Mouse (Mus musculus): ENCODE measurements around the gene Klk1b5. TPM values are rescaled to one million over a fixed set of nuclear protein-coding genes. Genes with fewer than 3 reads are reported as not detected.

The Klk1b5 gene
- total RNA-seq, 4 experiments from 2014 or later: not detected

GRCm38 (mm10) chr7:44254930-44255329 lies 39.2 kb downstream of the Klk1b5 start:
- no peak for DNase-seq

- no peak for DNase-seq
Observed at GRCm38 (mm10) chr7:44257278-44257677, 41.5 kb downstream of the Klk1b5 start, which contains the start of gene Acp4. Acp4 (minus strand) TSS chr7:44257378.

GRCm38 (mm10) chr7:44260410-44260809 lies 44.7 kb downstream of the Klk1b5 start:
- DNase-seq: no peak

GRCm38 (mm10) chr7:44261147-44261546 lies 45.4 kb downstream of the Klk1b5 start, which contains the start of gene Gm15517:
Gm15517 (plus strand) TSS chr7:44261447.
- no peak for DNase-seq

GRCm38 (mm10) chr7:44262791-44263643 lies 47.3 kb downstream of the Klk1b5 start:
- peak; percentile 82 for DNase-seq

- no peak for DNase-seq
Observed at GRCm38 (mm10) chr7:44268117-44268516, 52.4 kb downstream of the Klk1b5 start.

- DNase-seq: no peak
Observed at GRCm38 (mm10) chr7:44269397-44269796, 53.7 kb downstream of the Klk1b5 start.

Other genes with a start within 250 kb of the Klk1b5 start
- not detected for gene Klk1b1, start 249.2 kb upstream of the Klk1b5 start, total RNA-seq (2022)
- under 1 TPM in 1 of 4 experiments, not detected in 3; 0.35 TPM for gene Klk1b9, start 239.9 kb upstream of the Klk1b5 start, total RNA-seq (2022)
- not detected for gene Klk1b11, start 220.1 kb upstream of the Klk1b5 start, total RNA-seq (2022)
- not detected for gene Klk1b26, start 203.8 kb upstream of the Klk1b5 start, total RNA-seq (2022)
- not detected for gene Klk1b27, start 163.7 kb upstream of the Klk1b5 start, total RNA-seq (2022)
- 1 to 10 TPM in 1 of 4 experiments, not detected in 3; 1.1 TPM for gene Klk1b21, start 113.6 kb upstream of the Klk1b5 start, total RNA-seq (2022)
- gene Klk1b22, start 103.3 kb upstream of the Klk1b5 start, total RNA-seq (2022): not detected
- not detected for gene Klk1b16, start 79.2 kb upstream of the Klk1b5 start, total RNA-seq (2022)
- under 1 TPM in 2 of 4 experiments, not detected in 2; 0.29 to 0.91 TPM for gene Klk1b24, start 27.7 kb upstream of the Klk1b5 start, total RNA-seq (2022)
- not detected for gene Klk1b3, start 17.8 kb upstream of the Klk1b5 start, total RNA-seq (2022)
- gene Klk1b4, start 8.5 kb upstream of the Klk1b5 start, total RNA-seq (2022): not detected
- gene Klk1, start 9.4 kb downstream of the Klk1b5 start, total RNA-seq (2022): 1 to 10 TPM in 1 of 4 experiments, under 1 TPM in 2, not detected in 1; 0.78 to 1.2 (median 0.89) TPM
- gene Gm36864, start 20.2 kb downstream of the Klk1b5 start, total RNA-seq (2022): not detected
- gene 1700028J19Rik, start 30.8 kb downstream of the Klk1b5 start, total RNA-seq (2022): 1 to 10 TPM in 1 of 4 experiments, under 1 TPM in 3; 0.68 to 1.2 (median 0.96) TPM
- gene 2410002F23Rik, start 30.8 kb downstream of the Klk1b5 start, total RNA-seq (2022): 100 to 1,000 TPM in 3 of 4 experiments, 10 to 100 TPM in 1; 71.9 to 151 (median 133) TPM
- gene Acp4, start 41.4 kb downstream of the Klk1b5 start, total RNA-seq (2022): not detected
- gene Gm15517, start 45.5 kb downstream of the Klk1b5 start, total RNA-seq (2022): not detected
- gene Clec11a, start 91.0 kb downstream of the Klk1b5 start, total RNA-seq (2022): 1 to 10 TPM; 4.1 to 6.0 (median 5.1) TPM
- gene Shank1, start 94.3 kb downstream of the Klk1b5 start, total RNA-seq (2022): 10 to 100 TPM in 3 of 4 experiments, 1 to 10 TPM in 1; 9.3 to 17.6 (median 14.3) TPM
- 10 to 100 TPM in 1 of 4 experiments, 1 to 10 TPM in 3; 4.9 to 11.1 (median 7.6) TPM for gene Syt3, start 168.2 kb downstream of the Klk1b5 start, total RNA-seq (2022)
- 1 to 10 TPM in 3 of 4 experiments, under 1 TPM in 1; 0.73 to 2.2 (median 1.4) TPM for gene 1700008O03Rik, start 169.9 kb downstream of the Klk1b5 start, total RNA-seq (2022)
- 10 to 100 TPM in 2 of 4 experiments, 1 to 10 TPM in 2; 6.4 to 15.4 (median 9.8) TPM for gene Lrrc4b, start 213.1 kb downstream of the Klk1b5 start, total RNA-seq (2022)
- gene Aspdh, start 249.4 kb downstream of the Klk1b5 start, total RNA-seq (2022): 1 to 10 TPM in 3 of 4 experiments, under 1 TPM in 1; 0.73 to 2.0 (median 1.4) TPM